ENCODE assay signal across 8 mouse cellular contexts in the genomic region with DNA sequence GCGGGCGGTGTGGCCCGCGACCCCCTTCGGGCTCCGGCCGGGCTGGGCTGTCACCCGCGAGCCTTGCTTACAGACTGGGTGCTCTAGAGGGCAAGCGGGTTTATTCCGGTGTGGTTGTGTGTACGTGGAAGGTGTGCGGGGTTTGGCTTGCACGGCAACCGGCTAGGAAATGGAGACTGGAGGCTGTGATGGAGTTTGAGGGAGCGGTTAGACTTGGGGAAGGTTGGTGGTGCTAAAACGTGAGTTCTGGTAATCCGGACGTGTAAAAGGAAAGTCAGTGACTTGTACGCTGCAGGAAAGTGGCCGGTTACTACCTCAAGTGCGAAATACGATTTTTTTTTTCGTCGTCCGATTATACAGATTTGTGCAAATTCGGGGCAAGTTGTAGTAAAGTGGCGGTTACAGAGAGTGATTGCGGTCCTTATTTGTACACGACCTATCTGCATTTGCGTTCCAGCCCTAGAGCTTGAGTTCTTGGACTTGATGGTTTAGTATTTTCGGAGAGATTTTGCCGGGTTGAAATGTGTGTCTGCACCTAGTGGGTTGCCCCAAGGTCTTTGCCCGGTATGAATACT. TPM values are rescaled to one million over a fixed set of nuclear protein-coding genes. Genes with fewer than 3 reads are reported as not detected.
DNase-seq lines count a peak whose midpoint lies in the region; ATAC-seq and TF ChIP-seq lines count a peak whose summit lies in the region.

No protein-coding gene starts in this region.

- peaks cover 5% of the 10 kb centered on the region for H3K36me3 ChIP-seq in embryonic facial prominence, embryonic 11.5 days (replicated peaks; ENCODE audit: control insufficient read depth, insufficient read depth, low read depth, low read length)
- H3K36me3 ChIP-seq in hindbrain, postnatal 0 days (ENCODE audit: insufficient read depth, low read length), result peaks cover 32% of the 10 kb centered on the region

- H3K9ac ChIP-seq in embryonic facial prominence, embryonic 11.5 days (replicated peaks; ENCODE audit: low read length), result peak overlapping the region; percentile 98
- peak overlapping the region; percentile 95 for H3K9ac ChIP-seq in hindbrain, postnatal 0 days (replicated peaks; ENCODE audit: low read length)

- peak overlapping the region; percentile 91 for H3K4me2 ChIP-seq in embryonic facial prominence, embryonic 11.5 days (ENCODE audit: low read depth, low read length)
- H3K4me2 ChIP-seq in hindbrain, postnatal 0 days (ENCODE audit: low read depth, low read length), result peak overlapping the region; percentile 76

- WGBS in embryonic facial prominence, embryonic 11.5 days, result under 1% methylated on average over 34 of the region's 34 CpGs
- WGBS in hindbrain, postnatal 0 days, result under 1% methylated on average over 34 of the region's 34 CpGs

- intact Hi-C loops in gastrocnemius, adult 2 months (cut with DNase I), result no loop called here
- intact Hi-C loops in gastrocnemius, postnatal 14 days (cut with DNase I; ENCODE audit: low total_unique reads), result no loop called here

- peak overlapping the region; percentile 96 for H3K27ac ChIP-seq in gastrocnemius, adult 2 months
- peak overlapping the region; percentile 81 for H3K27ac ChIP-seq in embryonic facial prominence, embryonic 11.5 days (replicated peaks; ENCODE audit: low read depth, low read length)
- H3K27ac ChIP-seq in hindbrain, postnatal 0 days, result peak overlapping the region; percentile 93

- no peak for DNase-seq in gastrocnemius, adult 2 months
- DNase-seq in gastrocnemius, postnatal 14 days, result no peak
- DNase-seq in B cell, adult 2 months, result peak; percentile 28 to 30
- no peak for DNase-seq in embryonic facial prominence, embryonic 11.5 days (ENCODE audit: low spot score)
- peak; percentile 37 for DNase-seq in hindbrain, postnatal 0 days (ENCODE audit: low spot score)
- DNase-seq in lung, postnatal 10 days, result peak; percentile 36
- peak; percentile 42 for DNase-seq in testis, postnatal 14 days (ENCODE audit: low spot score)
- no peak for DNase-seq in cerebellum, adult 11-12 months

- peak; percentile 50 for ATAC-seq in embryonic facial prominence, embryonic 11.5 days (replicated peaks; ENCODE audit: insufficient number of reproducible peaks, low FRiP score, low TSS enrichment, low read depth)
- no peak; the same call in 1 of the 2 replicates for ATAC-seq in hindbrain, postnatal 0 days

- no peaks in the 10 kb centered on the region for H3K4me1 ChIP-seq in embryonic facial prominence, embryonic 11.5 days (ENCODE audit: control insufficient read depth, insufficient read depth, low read length)
- H3K4me1 ChIP-seq in hindbrain, postnatal 0 days (ENCODE audit: insufficient read depth, low read length), result peaks cover 5% of the 10 kb centered on the region; the same call in 1 of the 2 replicates

- no peaks in the 10 kb centered on the region for H3K27me3 ChIP-seq in embryonic facial prominence, embryonic 11.5 days (ENCODE audit: control insufficient read depth, insufficient read depth, low read length)
- H3K27me3 ChIP-seq in hindbrain, postnatal 0 days (ENCODE audit: insufficient read depth, low read length), result no peaks in the 10 kb centered on the region

- H3K4me3 ChIP-seq in gastrocnemius, adult 2 months, result peak overlapping the region; percentile 91
- H3K4me3 ChIP-seq in embryonic facial prominence, embryonic 11.5 days (ENCODE audit: low read depth, low read length), result peak overlapping the region; percentile 97
- peak overlapping the region; percentile 73 for H3K4me3 ChIP-seq in hindbrain, postnatal 0 days (ENCODE audit: low read length)

- no peak for TF ChIP-seq CTCF in gastrocnemius, adult 2 months (IDR thresholded peaks at IDR 0.05)
- no peak for TF ChIP-seq CTCF in hindbrain, postnatal 0 days (IDR thresholded peaks at IDR 0.05; ENCODE audit: low read depth)

- no peaks in the 10 kb centered on the region for H3K9me3 ChIP-seq in embryonic facial prominence, embryonic 11.5 days (replicated peaks; ENCODE audit: control insufficient read depth, low read length)
- no peaks in the 10 kb centered on the region for H3K9me3 ChIP-seq in hindbrain, postnatal 0 days (ENCODE audit: low read length)

RNA-seq across cellular contexts. Expression of gene Rpl31, which starts 0.7 kb away (rescaled TPM):
- total RNA-seq in gastrocnemius, adult 2 months (2021), result 100 to 1,000 TPM; 512 to 578 TPM
- 100 to 1,000 TPM; 642 to 745 TPM for total RNA-seq in gastrocnemius, postnatal 14 days (2021)
- polyA plus RNA-seq in embryonic facial prominence, embryonic 11.5 days (2014; fragmentation: Nextera tagmentation; extraction: Ambion mirVana), result 507 and 521 TPM in 2 replicates
- total RNA-seq in hindbrain, postnatal 0 days (2014; rRNA removed), result 207 and 299 TPM in 2 replicates
- polyA plus RNA-seq in hindbrain, postnatal 0 days (2015; fragmentation: Nextera tagmentation; extraction: Ambion mirVana), result 353 and 367 TPM in 2 replicates

Comparison
In these comparisons a context has a peak if more than half of its experiments do, and no peak if none do; other contexts are left out.
1. DNase-seq: peak in B cell, adult 2 months (2 of 2), hindbrain, postnatal 0 days (single experiment), lung, postnatal 10 days (single experiment) and testis, postnatal 14 days (single experiment); none in gastrocnemius, adult 2 months (single experiment), gastrocnemius, postnatal 14 days (single experiment), embryonic facial prominence, embryonic 11.5 days (single experiment) and cerebellum, adult 11-12 months (single experiment).
2. Peak in every context shown above with its lines, with median percentiles within 50 percentile points of each other: H3K27ac ChIP-seq and H3K4me3 ChIP-seq.